Mouse (Mus musculus): ENCODE results near the gene Atp6v0c. TPM values are rescaled to one million over a fixed set of nuclear protein-coding genes. Genes with fewer than 3 reads are reported as not detected.
A peak's percentile ranks its signal among the peaks of the same experiment; 100 is the strongest.

Gene Atp6v0c
- polyA plus RNA-seq, 1 experiment from 2014 or later, result 1,794 TPM

DNA sequence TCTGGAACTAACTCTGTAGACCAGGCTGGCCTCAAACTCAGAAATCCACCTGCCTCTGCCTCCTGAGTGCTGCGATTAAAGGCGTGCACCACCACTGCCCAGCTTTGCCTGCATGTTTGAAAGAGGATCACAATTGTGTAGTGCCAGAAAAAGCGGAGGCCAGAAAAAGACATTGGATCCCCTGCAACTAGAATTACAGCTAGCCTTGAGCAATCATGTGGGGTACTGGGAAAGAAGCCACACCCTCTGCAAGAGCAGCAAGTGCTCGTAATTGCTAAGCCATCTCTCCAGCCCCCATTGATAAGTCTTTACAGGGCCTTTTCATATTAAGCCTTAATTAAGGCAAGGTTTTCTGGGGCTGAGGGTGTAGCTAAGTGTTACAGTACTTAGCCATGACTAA, 22.0 kb upstream of the Atp6v0c start:
- 81% methylated on average over 4 of the region's 4 CpGs for WGBS
- H3K36me3 ChIP-seq (ENCODE audit: control insufficient read depth, insufficient read depth, low read length), result peaks cover 2% of the 10 kb centered on the region; the same call in 1 of the 2 replicates
- H3K4me2 ChIP-seq (ENCODE audit: low read depth, low read length), result no peak overlapping the region
- H3K27me3 ChIP-seq (ENCODE audit: control insufficient read depth, insufficient read depth, low read length), result no peaks in the 10 kb centered on the region
- ATAC-seq (ENCODE audit: low read depth), result no peak
- H3K4me1 ChIP-seq (ENCODE audit: control insufficient read depth, insufficient read depth, low read length), result no peaks in the 10 kb centered on the region
- H3K9ac ChIP-seq (replicated peaks; ENCODE audit: low read depth, low read length), result no peak overlapping the region
- H3K9me3 ChIP-seq (ENCODE audit: control insufficient read depth, low read length), result no peaks in the 10 kb centered on the region
- H3K27ac ChIP-seq (ENCODE audit: low read depth, low read length), result no peak overlapping the region
- H3K4me3 ChIP-seq (ENCODE audit: low read depth, low read length), result no peak overlapping the region

DNA sequence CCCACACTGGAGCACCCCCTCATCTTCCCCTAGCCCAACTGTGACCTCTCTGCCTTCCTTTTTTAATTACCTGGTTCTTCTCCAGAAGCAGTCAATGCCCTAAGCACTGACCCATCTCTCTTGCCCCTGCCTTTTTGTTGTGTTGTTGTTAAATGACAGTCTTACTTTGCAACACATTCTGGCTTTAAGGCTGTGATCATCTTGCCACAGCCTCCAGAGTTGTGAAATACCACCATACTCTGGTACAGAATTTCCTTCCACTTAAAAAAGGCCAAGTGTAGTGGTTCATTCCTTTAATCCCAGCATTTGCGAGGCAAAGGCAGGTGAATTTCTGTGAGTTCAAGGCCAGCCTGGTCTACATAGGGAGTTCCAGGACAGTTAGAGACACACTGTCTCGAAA, 21.4 kb upstream of the Atp6v0c start:
- H3K36me3 ChIP-seq (ENCODE audit: control insufficient read depth, insufficient read depth, low read length), result peaks cover 4% of the 10 kb centered on the region
- WGBS, result 89% methylated on average over 2 of the region's 2 CpGs
- ATAC-seq (ENCODE audit: low read depth), result no peak
- no peaks in the 10 kb centered on the region for H3K27me3 ChIP-seq (ENCODE audit: control insufficient read depth, insufficient read depth, low read length)
- no peak overlapping the region for H3K4me3 ChIP-seq (ENCODE audit: low read depth, low read length)
- no peak overlapping the region for H3K27ac ChIP-seq (ENCODE audit: low read depth, low read length)
- H3K9ac ChIP-seq (replicated peaks; ENCODE audit: low read depth, low read length), result no peak overlapping the region
- H3K4me2 ChIP-seq (ENCODE audit: low read depth, low read length), result no peak overlapping the region
- H3K4me1 ChIP-seq (ENCODE audit: control insufficient read depth, insufficient read depth, low read length), result no peaks in the 10 kb centered on the region
- no peaks in the 10 kb centered on the region for H3K9me3 ChIP-seq (ENCODE audit: control insufficient read depth, low read length)

DNA sequence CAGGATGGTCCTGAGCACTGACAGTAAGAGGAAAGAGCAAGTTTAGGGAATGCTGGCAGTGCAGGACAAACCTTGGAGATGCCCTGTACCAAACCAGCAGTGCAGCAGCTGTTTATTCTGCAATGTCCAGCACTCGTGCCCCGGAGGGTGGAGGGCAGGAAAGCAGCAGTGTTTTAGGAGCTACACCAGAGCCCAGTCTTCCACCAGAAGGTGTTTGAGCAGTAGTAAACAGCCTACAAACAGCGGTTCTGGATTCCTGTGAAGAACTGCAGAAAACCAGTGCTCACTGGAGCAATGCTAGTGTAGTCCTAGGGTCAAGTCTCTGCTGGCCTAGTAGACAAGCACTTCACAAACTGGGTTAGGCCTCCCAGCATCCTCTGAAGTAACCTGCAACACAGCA, 4.8 kb upstream of the Atp6v0c start:
- WGBS, result 80% methylated on average over 3 of the region's 3 CpGs
- Histone ChIP-seq H3K9me3 (ENCODE audit: control insufficient read depth, low read length) (no peaks in the 10 kb centered on the region), H3K4me3 (ENCODE audit: low read depth, low read length) (no peak overlapping the region)

DNA sequence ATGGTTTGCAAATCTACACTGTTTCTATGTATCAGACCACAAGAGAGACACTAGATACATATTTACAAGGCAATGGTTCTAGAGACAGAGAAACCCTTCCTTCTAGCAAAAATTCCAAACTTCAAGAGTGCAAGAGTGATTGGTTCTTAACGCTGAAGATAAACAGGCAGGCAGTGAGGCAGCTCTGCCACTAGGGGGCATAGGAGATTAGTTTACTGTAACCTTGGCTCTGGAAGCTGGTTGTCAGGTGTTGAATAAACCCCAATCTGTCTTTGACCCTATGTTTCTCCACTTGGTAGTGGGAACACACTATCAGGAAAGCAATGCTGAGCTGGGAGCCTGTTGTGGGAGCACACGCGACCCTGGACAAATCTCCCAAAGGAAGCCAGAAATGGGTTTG, 3.9 kb upstream of the Atp6v0c start:
- Histone ChIP-seq H3K9me3 (ENCODE audit: control insufficient read depth, low read length) (no peaks in the 10 kb centered on the region), H3K4me1 (ENCODE audit: control insufficient read depth, insufficient read depth, low read length) (peaks cover 6% of the 10 kb centered on the region), H3K27me3 (ENCODE audit: control insufficient read depth, insufficient read depth, low read length) (no peaks in the 10 kb centered on the region), H3K9ac (replicated peaks; ENCODE audit: low read depth, low read length) (no peak overlapping the region), H3K36me3 (ENCODE audit: control insufficient read depth, insufficient read depth, low read length) (no peaks in the 10 kb centered on the region), H3K4me2 (ENCODE audit: low read depth, low read length) (no peak overlapping the region), H3K4me3 (ENCODE audit: low read depth, low read length) (no peak overlapping the region), H3K27ac (ENCODE audit: low read depth, low read length) (no peak overlapping the region)
- ATAC-seq (ENCODE audit: low read depth), result no peak
- 11% methylated on average over 3 of the region's 3 CpGs for WGBS

More for the DNA sequence above, 4.8 kb upstream of the Atp6v0c start:
- H3K4me2 ChIP-seq (ENCODE audit: low read depth, low read length), result no peak overlapping the region
- H3K36me3 ChIP-seq (ENCODE audit: control insufficient read depth, insufficient read depth, low read length), result no peaks in the 10 kb centered on the region
- no peak overlapping the region for H3K27ac ChIP-seq (ENCODE audit: low read depth, low read length)
- H3K27me3 ChIP-seq (ENCODE audit: control insufficient read depth, insufficient read depth, low read length), result no peaks in the 10 kb centered on the region
- peaks cover 6% of the 10 kb centered on the region for H3K4me1 ChIP-seq (ENCODE audit: control insufficient read depth, insufficient read depth, low read length)
- no peak overlapping the region for H3K9ac ChIP-seq (replicated peaks; ENCODE audit: low read depth, low read length)
- no peak for ATAC-seq (ENCODE audit: low read depth)

DNA sequence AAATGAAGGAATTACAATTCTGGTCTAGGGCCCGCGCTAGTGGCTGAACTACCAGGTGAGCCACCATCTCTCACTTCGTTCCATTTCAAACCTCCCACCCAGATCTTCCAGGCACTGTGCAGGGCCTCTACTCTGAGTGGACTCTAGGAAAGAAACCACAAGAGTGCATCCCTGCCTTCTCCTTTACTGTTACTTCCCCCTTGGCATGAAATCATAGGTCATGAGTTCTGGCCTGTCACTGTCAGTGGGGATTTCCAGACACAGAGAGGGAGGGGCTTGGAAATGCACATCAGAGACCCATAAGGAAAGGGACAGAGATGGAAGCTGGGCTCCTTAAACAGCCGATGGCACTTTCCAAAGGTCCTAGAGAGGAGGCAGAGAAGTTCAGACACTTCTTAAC, 2.2 kb upstream of the Atp6v0c start:
- H3K27ac ChIP-seq (ENCODE audit: low read depth, low read length), result no peak overlapping the region
- peaks cover 22% of the 10 kb centered on the region for H3K4me1 ChIP-seq (ENCODE audit: control insufficient read depth, insufficient read depth, low read length)
- peaks cover 8% of the 10 kb centered on the region for H3K36me3 ChIP-seq (ENCODE audit: control insufficient read depth, insufficient read depth, low read length)
- H3K9ac ChIP-seq (replicated peaks; ENCODE audit: low read depth, low read length), result no peak overlapping the region
- ATAC-seq (ENCODE audit: low read depth), result no peak
- H3K4me2 ChIP-seq (ENCODE audit: low read depth, low read length), result no peak overlapping the region
- no peaks in the 10 kb centered on the region for H3K9me3 ChIP-seq (ENCODE audit: control insufficient read depth, low read length)
- no peaks in the 10 kb centered on the region for H3K27me3 ChIP-seq (ENCODE audit: control insufficient read depth, insufficient read depth, low read length)
- 86% methylated on average over 4 of the region's 4 CpGs for WGBS
- H3K4me3 ChIP-seq (ENCODE audit: low read depth, low read length), result no peak overlapping the region

DNA sequence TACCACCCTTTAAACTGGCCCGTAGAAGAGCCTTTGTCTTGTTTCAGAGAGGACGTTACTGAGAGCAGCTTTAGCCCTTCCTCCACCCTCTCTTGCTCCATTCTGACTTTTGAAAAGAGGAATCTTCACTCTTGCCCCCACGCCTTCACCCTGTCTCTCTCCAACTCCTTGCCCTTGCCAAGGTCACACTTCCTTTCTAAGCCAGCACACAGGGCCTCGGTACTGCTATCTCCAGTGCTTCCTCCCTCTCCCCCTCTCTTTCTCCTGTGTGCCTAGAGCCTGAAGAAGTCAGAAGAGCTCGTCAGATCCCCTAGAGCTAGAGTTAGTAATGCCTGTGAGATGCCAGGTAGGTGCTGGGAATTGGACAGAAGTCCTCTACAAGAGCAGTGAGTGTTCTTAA, 1.2 kb upstream of the Atp6v0c start:
- 84% methylated on average over 5 of the region's 5 CpGs for WGBS
- peaks cover 8% of the 10 kb centered on the region for H3K36me3 ChIP-seq (ENCODE audit: control insufficient read depth, insufficient read depth, low read length)
- H3K4me1 ChIP-seq (ENCODE audit: control insufficient read depth, insufficient read depth, low read length), result peaks cover 22% of the 10 kb centered on the region
- H3K4me2 ChIP-seq (ENCODE audit: low read depth, low read length), result no peak overlapping the region
- no peak overlapping the region for H3K4me3 ChIP-seq (ENCODE audit: low read depth, low read length)
- no peak overlapping the region for H3K9ac ChIP-seq (replicated peaks; ENCODE audit: low read depth, low read length)
- no peak overlapping the region for H3K27ac ChIP-seq (ENCODE audit: low read depth, low read length)
- H3K9me3 ChIP-seq (ENCODE audit: control insufficient read depth, low read length), result no peaks in the 10 kb centered on the region
- no peak for ATAC-seq (ENCODE audit: low read depth)
- no peaks in the 10 kb centered on the region for H3K27me3 ChIP-seq (ENCODE audit: control insufficient read depth, insufficient read depth, low read length)

DNA sequence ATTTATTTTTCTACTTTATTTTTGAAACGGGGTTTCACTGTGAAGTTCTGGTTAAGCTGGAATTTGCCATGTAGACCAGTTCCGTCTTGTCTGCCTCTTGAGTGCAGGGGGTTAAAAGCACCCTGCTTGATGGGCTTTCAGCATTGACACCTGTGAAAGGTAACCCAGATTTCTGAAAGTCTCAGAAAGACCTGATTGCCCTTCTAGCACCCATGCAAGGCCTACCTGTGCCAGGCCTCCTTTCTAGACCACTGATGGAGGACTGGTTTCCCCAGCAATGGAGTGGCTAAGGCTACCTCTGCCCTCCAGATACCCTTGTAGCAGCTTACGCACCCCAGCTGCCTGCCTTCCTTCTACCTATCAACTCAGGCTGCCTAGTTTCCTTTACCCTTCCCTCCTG, 623 bp upstream of the Atp6v0c start:
- peaks cover 22% of the 10 kb centered on the region for H3K4me1 ChIP-seq (ENCODE audit: control insufficient read depth, insufficient read depth, low read length)
- peak overlapping the region; percentile 94; the same call in 1 of the 2 replicates for H3K9ac ChIP-seq (replicated peaks; ENCODE audit: low read depth, low read length)
- H3K4me2 ChIP-seq (ENCODE audit: low read depth, low read length), result peak overlapping the region; percentile 74
- WGBS, result 66% methylated on average over 3 of the region's 3 CpGs
- ATAC-seq (ENCODE audit: low read depth), result no peak
- H3K27me3 ChIP-seq (ENCODE audit: control insufficient read depth, insufficient read depth, low read length), result no peaks in the 10 kb centered on the region
- H3K4me3 ChIP-seq (ENCODE audit: low read depth, low read length), result peak overlapping the region; percentile 87
- peaks cover 10% of the 10 kb centered on the region for H3K36me3 ChIP-seq (ENCODE audit: control insufficient read depth, insufficient read depth, low read length)
- H3K27ac ChIP-seq (ENCODE audit: low read depth, low read length), result peak overlapping the region; percentile 99; the same call in 1 of the 2 replicates
- H3K9me3 ChIP-seq (ENCODE audit: control insufficient read depth, low read length), result no peaks in the 10 kb centered on the region

DNA sequence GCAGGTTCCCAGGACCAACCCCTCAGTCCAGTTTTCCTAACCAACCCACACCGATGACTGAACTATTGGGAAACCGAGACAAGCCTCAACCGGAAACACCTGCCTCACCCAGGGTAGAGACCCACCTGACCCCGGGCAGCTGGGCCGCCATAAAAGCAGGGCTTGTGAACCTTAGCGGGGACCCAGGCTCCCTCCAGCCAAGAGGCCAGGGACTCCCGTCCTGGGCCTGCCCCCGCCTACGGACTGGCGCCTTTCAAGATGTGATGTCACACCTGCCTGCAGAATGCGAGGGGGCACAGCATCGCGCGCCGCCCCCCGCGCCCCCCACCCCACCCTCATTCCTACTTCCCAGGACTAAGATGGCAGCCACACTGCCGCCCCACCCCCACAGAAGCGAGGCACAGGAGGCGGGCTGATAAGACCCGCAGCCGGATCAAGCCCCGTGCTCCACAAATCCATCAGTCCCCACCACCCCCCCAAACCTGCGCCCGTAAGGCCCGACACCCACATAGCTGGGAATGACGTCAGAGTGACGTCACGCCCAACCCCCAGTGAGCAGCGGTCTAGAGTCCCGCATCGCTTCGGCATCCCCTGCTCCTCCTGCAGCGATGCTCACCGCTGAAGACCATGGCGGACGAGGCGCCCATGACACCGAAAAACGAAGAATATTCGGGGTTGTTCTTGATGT, 768 bp downstream of the Atp6v0c start:
- no peaks in the 10 kb centered on the region for H3K9me3 ChIP-seq (ENCODE audit: control insufficient read depth, low read length)
- peak; percentile 61 for ATAC-seq (ENCODE audit: low read depth)
- H3K4me1 ChIP-seq (ENCODE audit: control insufficient read depth, insufficient read depth, low read length), result peaks cover 22% of the 10 kb centered on the region
- H3K9ac ChIP-seq (replicated peaks; ENCODE audit: low read depth, low read length), result peak overlapping the region; percentile 94
- H3K4me2 ChIP-seq (ENCODE audit: low read depth, low read length), result peak overlapping the region; percentile 74
- under 1% methylated on average over 35 of the region's 41 CpGs for WGBS
- H3K36me3 ChIP-seq (ENCODE audit: control insufficient read depth, insufficient read depth, low read length), result peaks cover 15% of the 10 kb centered on the region
- H3K4me3 ChIP-seq (ENCODE audit: low read depth, low read length), result peak overlapping the region; percentile 87
- H3K27ac ChIP-seq (ENCODE audit: low read depth, low read length), result peak overlapping the region; percentile 99
- H3K27me3 ChIP-seq (ENCODE audit: control insufficient read depth, insufficient read depth, low read length), result no peaks in the 10 kb centered on the region

DNA sequence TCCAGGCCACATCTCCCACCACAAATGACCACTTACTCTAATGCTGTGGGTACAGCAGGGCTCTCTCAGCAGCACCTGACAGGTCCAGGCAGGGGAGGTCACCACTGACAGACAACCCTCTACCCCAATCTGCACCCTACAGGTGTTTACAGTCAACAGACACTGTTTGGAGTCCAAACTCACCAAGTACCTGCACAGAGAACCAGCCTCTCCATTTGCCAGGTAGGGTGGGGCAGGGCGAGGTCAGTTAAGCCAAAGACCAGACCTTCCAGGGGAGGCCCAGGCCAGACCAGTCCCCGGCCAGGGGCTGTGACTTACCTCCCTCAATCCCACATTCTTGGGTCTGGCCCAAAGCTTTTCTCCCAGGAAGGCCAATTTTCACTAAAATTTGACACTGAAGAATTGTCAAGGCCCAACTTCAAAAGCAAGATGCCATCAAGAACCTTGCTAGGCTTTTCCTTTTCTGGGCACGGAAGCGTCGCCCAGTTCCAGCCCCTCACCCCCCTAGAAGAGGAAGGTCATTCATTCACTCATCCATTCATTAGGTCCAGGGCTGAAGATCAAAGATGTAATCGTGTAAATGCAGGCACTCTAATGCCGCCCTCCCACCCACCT, 1.5 kb downstream of the Atp6v0c start:
- Histone ChIP-seq H3K27ac (ENCODE audit: low read depth, low read length) (peak overlapping the region; percentile 99), H3K4me3 (ENCODE audit: low read depth, low read length) (peak overlapping the region; percentile 87), H3K9me3 (ENCODE audit: control insufficient read depth, low read length) (no peaks in the 10 kb centered on the region), H3K9ac (replicated peaks; ENCODE audit: low read depth, low read length) (peak overlapping the region; percentile 94), H3K4me1 (ENCODE audit: control insufficient read depth, insufficient read depth, low read length) (peaks cover 22% of the 10 kb centered on the region), H3K4me2 (ENCODE audit: low read depth, low read length) (peak overlapping the region; percentile 74), H3K36me3 (ENCODE audit: control insufficient read depth, insufficient read depth, low read length) (peaks cover 15% of the 10 kb centered on the region), H3K27me3 (ENCODE audit: control insufficient read depth, insufficient read depth, low read length) (no peaks in the 10 kb centered on the region)
- no peak for ATAC-seq (ENCODE audit: low read depth)
- 61% methylated on average over 7 of the region's 7 CpGs for WGBS
